Mouse (Mus musculus) testis, postnatal 14 days (tissue): Measurements from ENCODE around the gene Rtn4rl2.

ENCODE experiments used
- DNase-seq: peaks from one replicate; pipeline ENCODE4 v3.0.0; 2021; ENCODE audit warnings: low spot score

The Rtn4rl2 gene

GRCm38 (mm10) chr2:84843654-84844053 is 42.9 kb downstream of the Rtn4rl2 start:
- no peak for DNase-seq

- no peak for DNase-seq
Measured at GRCm38 (mm10) chr2:84841905-84842304, 44.6 kb downstream of the Rtn4rl2 start.

GRCm38 (mm10) chr2:84840748-84841563 is 45.6 kb downstream of the Rtn4rl2 start:
- no peak for DNase-seq

GRCm38 (mm10) chr2:84840016-84840747 is 46.3 kb downstream of the Rtn4rl2 start:
- DNase-seq: peak; percentile 69

GRCm38 (mm10) chr2:84838993-84839980 is 47.2 kb downstream of the Rtn4rl2 start:
- DNase-seq: no peak

GRCm38 (mm10) chr2:84838593-84838949 is 47.9 kb downstream of the Rtn4rl2 start, which contains the start of gene Slc43a1:
Gene Slc43a1 (plus strand): TSS chr2:84838850.
- no peak for DNase-seq

- no peak for DNase-seq
Measured at GRCm38 (mm10) chr2:84837817-84838592, 48.5 kb downstream of the Rtn4rl2 start.

GRCm38 (mm10) chr2:84837107-84837506 is 49.4 kb downstream of the Rtn4rl2 start:
- no peak for DNase-seq

- peak; percentile 84 for DNase-seq
Measured at GRCm38 (mm10) chr2:84831666-84832391, 54.7 kb downstream of the Rtn4rl2 start.

- DNase-seq: no peak
Measured at GRCm38 (mm10) chr2:84827283-84827920, 59.1 kb downstream of the Rtn4rl2 start.

- DNase-seq: peak; percentile 90
Measured at GRCm38 (mm10) chr2:84826488-84827282, 59.8 kb downstream of the Rtn4rl2 start, which contains the start of gene Timm10. Gene Timm10 (plus strand): TSS chr2:84826997.

- no peak for DNase-seq
Measured at GRCm38 (mm10) chr2:84823237-84823636, 63.3 kb downstream of the Rtn4rl2 start.

GRCm38 (mm10) chr2:84822552-84822951 is 64.0 kb downstream of the Rtn4rl2 start, which contains the start of gene Smtnl1:
Gene Smtnl1 (minus strand): TSS chr2:84822652.
- no peak for DNase-seq
